Mouse (Mus musculus): Measurements from ENCODE around the gene Stip1.

GRCm38 (mm10) chr19:7029531-7029930 lies 10.2 kb downstream of the Stip1 start:
- TF ChIP-seq POLR2A (IDR thresholded peaks at IDR 0.05; ENCODE audit: borderline replicate concordance, extremely low read depth, insufficient read depth, insufficient read length, poor library complexity, severe bottlenecking) (no peak), CTCF (IDR thresholded peaks at IDR 0.05; ENCODE audit: borderline replicate concordance, extremely low read depth, insufficient read depth, insufficient read length) (no peak)
